Mouse (Mus musculus): Measurements from ENCODE around the gene Map3k1.

DNA sequence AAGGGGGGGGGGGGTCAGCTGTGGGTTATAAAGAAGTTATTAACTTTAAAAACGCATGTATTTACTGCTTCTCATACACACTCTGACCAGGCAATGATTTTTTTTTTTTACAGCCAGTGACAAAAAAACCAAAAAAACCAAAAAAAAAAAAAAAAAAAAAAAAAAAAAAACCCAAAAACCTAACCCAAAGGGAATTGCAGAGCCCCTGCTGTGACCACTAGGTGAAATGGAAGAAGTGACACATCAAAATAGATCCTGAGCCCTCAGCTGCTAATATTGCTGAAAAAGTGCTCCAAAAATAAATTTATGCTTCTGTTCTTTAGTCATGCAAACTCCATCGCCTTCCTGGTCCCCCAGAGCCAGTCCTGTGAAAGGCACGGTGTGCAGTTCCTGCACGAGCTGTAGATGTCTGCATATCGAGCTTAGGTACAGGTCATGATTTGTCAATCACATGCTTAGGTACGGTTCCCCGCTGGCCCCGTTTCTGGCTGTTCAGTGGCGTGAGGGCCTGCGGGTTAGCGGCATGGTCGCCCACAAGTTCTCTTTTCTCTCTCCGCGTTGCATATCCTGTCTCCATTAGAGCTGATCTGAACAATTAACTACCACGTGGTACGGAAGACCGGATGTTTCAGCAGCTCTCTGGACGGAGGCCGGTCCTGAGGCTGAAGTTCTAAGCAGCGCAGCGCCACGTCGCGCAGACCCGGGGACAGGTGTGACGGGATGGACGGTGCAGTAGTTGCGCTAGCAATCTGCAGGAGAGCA lies 60.3 kb downstream of the Map3k1 start:
- TF ChIP-seq CTCF (conservative IDR thresholded peaks at IDR 0.05; ENCODE audit: low read length) (no peak), NANOG (IDR thresholded peaks at IDR 0.05; ENCODE audit: borderline replicate concordance, low read length) (no peak)

All from E14TG2a.4 (cell line).